Mouse (Mus musculus): ENCODE measurements around the gene Rbfox2.
A peak's percentile ranks its signal among the peaks of the same experiment; 100 is the strongest.

The Rbfox2 gene

DNA sequence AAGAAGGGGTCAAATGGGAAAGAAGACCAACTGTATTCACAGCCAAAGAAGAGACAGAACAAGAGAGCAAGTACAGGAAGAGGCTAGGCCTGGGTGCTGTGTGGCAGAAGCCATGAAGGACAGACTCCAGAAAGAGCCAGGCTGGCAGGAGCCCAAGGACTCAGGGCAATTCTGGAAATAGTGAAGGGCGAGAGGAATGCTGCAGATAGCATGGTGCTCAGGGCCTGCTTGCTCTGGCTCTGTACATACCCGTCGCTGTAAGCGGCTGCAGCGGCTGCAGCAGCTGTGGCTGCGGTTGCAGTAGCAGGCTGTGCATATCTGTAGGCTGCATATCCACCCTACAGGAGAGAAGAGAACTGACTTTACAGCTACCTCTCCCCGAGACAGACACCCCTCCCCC is 221.0 kb downstream of the Rbfox2 start:
- TF ChIP-seq NANOG (IDR thresholded peaks at IDR 0.05; ENCODE audit: borderline replicate concordance, low read length) (no peak), POU5F1 (IDR thresholded peaks at IDR 0.05; ENCODE audit: borderline replicate concordance, low read length) (no peak), CTCF (conservative IDR thresholded peaks at IDR 0.05; ENCODE audit: low read length) (no peak)

DNA sequence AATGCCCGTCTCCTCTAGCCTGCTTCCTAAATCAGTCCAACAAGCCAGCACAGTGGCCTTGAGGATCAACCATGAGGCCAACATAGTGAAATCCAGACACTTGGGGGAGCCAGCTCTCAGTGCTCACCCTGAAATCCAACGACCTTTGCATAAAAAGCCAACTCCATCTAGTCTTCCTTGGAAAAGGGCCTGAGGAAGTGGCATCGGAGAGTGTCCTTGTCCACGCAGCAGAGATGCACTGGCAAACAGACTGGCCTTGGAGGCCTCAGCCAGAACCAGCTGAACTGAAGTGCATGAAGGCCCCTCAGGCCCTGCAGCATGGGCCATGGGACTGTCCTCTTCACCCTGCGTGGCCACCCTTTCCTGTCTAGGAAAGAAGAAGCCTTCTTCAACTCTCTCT is 225.3 kb downstream of the Rbfox2 start:
- H3K4me1 ChIP-seq (replicated peaks; ENCODE audit: low read depth, low read length), result peaks cover 68% of the 10 kb centered on the region
- H3K4me3 ChIP-seq (replicated peaks; ENCODE audit: low read length), result peak overlapping the region; percentile 78
- no peaks in the 10 kb centered on the region for H3K27me3 ChIP-seq (ENCODE audit: insufficient read depth, low read length)
- no peaks in the 10 kb centered on the region for H3K9me3 ChIP-seq (ENCODE audit: low read length)
- TF ChIP-seq POU5F1 (IDR thresholded peaks at IDR 0.05; ENCODE audit: borderline replicate concordance, low read length) (no peak), NANOG (IDR thresholded peaks at IDR 0.05; ENCODE audit: borderline replicate concordance, low read length) (no peak)
- H3K36me3 ChIP-seq (ENCODE audit: insufficient read depth, low read length), result peaks cover 64% of the 10 kb centered on the region

More for the DNA sequence above, 221.0 kb downstream of the Rbfox2 start:
- no peaks in the 10 kb centered on the region for H3K27me3 ChIP-seq (ENCODE audit: insufficient read depth, low read length)
- no peak overlapping the region for H3K4me3 ChIP-seq (replicated peaks; ENCODE audit: low read length)
- no peaks in the 10 kb centered on the region for H3K9me3 ChIP-seq (ENCODE audit: low read length)
- peaks cover 27% of the 10 kb centered on the region for H3K4me1 ChIP-seq (replicated peaks; ENCODE audit: low read depth, low read length)
- peaks cover 76% of the 10 kb centered on the region for H3K36me3 ChIP-seq (ENCODE audit: insufficient read depth, low read length)

GRCm38 (mm10) chr15:77080684-77081254 is 226.0 kb downstream of the Rbfox2 start:
- Histone ChIP-seq H3K4me1 (replicated peaks; ENCODE audit: low read depth, low read length) (peaks cover 75% of the 10 kb centered on the region), H3K4me3 (replicated peaks; ENCODE audit: low read length) (peak overlapping the region; percentile 78), H3K9me3 (ENCODE audit: low read length) (no peaks in the 10 kb centered on the region), H3K36me3 (ENCODE audit: insufficient read depth, low read length) (peaks cover 66% of the 10 kb centered on the region), H3K27me3 (ENCODE audit: insufficient read depth, low read length) (no peaks in the 10 kb centered on the region)
- TF ChIP-seq NANOG (IDR thresholded peaks at IDR 0.05; ENCODE audit: borderline replicate concordance, low read length) (no peak), CTCF (conservative IDR thresholded peaks at IDR 0.05; ENCODE audit: low read length) (no peak), POU5F1 (IDR thresholded peaks at IDR 0.05; ENCODE audit: borderline replicate concordance, low read length) (no peak)

DNA sequence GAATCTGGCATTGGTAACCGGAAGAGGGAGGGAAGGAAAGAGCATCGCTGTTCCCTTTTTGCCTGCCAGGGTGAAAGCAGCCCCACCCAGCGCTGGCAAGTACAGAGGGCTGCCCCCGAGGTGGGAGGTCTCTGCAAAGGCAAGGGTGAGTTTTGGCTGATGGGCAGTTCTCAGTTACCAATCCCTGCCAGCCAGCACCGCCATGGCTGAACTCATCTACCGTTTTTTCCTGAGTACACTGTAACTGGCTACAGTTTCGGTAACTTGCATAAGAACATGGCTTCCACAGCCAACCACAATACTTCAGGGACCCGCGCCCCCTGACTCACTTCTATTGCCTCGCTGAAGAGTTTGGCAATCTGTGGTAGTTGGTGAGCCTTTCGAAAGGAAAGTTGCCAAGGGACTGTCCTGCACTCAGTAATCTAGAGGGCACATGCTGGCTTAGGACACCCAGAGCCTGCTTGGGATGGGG is 226.9 kb downstream of the Rbfox2 start:
- Histone ChIP-seq H3K4me3 (replicated peaks; ENCODE audit: low read length) (peak overlapping the region; percentile 78), H3K4me1 (replicated peaks; ENCODE audit: low read depth, low read length) (peaks cover 81% of the 10 kb centered on the region), H3K27me3 (ENCODE audit: insufficient read depth, low read length) (no peaks in the 10 kb centered on the region), H3K36me3 (ENCODE audit: insufficient read depth, low read length) (peaks cover 64% of the 10 kb centered on the region), H3K9me3 (ENCODE audit: low read length) (no peaks in the 10 kb centered on the region)
- TF ChIP-seq POU5F1 (IDR thresholded peaks at IDR 0.05; ENCODE audit: borderline replicate concordance, low read length) (no peak), CTCF (conservative IDR thresholded peaks at IDR 0.05; ENCODE audit: low read length) (no peak), NANOG (IDR thresholded peaks at IDR 0.05; ENCODE audit: borderline replicate concordance, low read length) (no peak)

- Histone ChIP-seq H3K27me3 (ENCODE audit: insufficient read depth, low read length) (no peaks in the 10 kb centered on the region), H3K9me3 (ENCODE audit: low read length) (no peaks in the 10 kb centered on the region), H3K36me3 (ENCODE audit: insufficient read depth, low read length) (peaks cover 64% of the 10 kb centered on the region), H3K4me1 (replicated peaks; ENCODE audit: low read depth, low read length) (peaks cover 84% of the 10 kb centered on the region), H3K4me3 (replicated peaks; ENCODE audit: low read length) (peak overlapping the region; percentile 78)
- no peak for TF ChIP-seq NANOG (IDR thresholded peaks at IDR 0.05; ENCODE audit: borderline replicate concordance, low read length)
- no peak for TF ChIP-seq CTCF (conservative IDR thresholded peaks at IDR 0.05; ENCODE audit: low read length)
- no peak for TF ChIP-seq POU5F1 (IDR thresholded peaks at IDR 0.05; ENCODE audit: borderline replicate concordance, low read length)
Observed at GRCm38 (mm10) chr15:77079256-77079822, 227.5 kb downstream of the Rbfox2 start.

- TF ChIP-seq NANOG (IDR thresholded peaks at IDR 0.05; ENCODE audit: borderline replicate concordance, low read length), result no peak
- no peak for TF ChIP-seq CTCF (conservative IDR thresholded peaks at IDR 0.05; ENCODE audit: low read length)
- TF ChIP-seq POU5F1 (IDR thresholded peaks at IDR 0.05; ENCODE audit: borderline replicate concordance, low read length), result no peak
- peak overlapping the region; percentile 78 for H3K4me3 ChIP-seq (replicated peaks; ENCODE audit: low read length)
Observed at GRCm38 (mm10) chr15:77078786-77079185, 228.0 kb downstream of the Rbfox2 start.

DNA sequence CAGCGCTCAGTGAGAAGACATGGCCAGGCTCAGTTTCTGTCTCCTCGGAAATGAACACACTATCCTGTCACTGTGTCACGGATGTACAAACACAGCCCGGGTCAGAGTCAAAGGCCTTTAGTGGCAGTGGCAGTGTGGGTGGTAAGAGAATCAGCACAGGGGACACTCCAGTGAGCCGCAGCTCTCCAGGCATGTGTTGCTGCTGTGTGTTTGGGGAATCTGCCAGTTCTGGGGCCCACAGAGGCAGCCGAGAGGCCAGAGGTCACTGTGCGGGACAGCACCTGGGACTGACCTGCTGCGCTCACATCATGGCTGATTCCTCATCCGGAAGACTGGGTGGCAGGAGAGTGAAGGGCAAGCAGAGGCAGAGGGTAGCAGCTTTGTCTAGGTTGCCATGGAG is 228.9 kb downstream of the Rbfox2 start:
- H3K27me3 ChIP-seq (ENCODE audit: insufficient read depth, low read length), result no peaks in the 10 kb centered on the region
- TF ChIP-seq NANOG (IDR thresholded peaks at IDR 0.05; ENCODE audit: borderline replicate concordance, low read length) (no peak), POU5F1 (IDR thresholded peaks at IDR 0.05; ENCODE audit: borderline replicate concordance, low read length) (no peak), CTCF (conservative IDR thresholded peaks at IDR 0.05; ENCODE audit: low read length) (no peak)

More at GRCm38 (mm10) chr15:77078786-77079185, 228.0 kb downstream of the Rbfox2 start:
- H3K4me1 ChIP-seq (replicated peaks; ENCODE audit: low read depth, low read length), result peaks cover 84% of the 10 kb centered on the region
- no peaks in the 10 kb centered on the region for H3K9me3 ChIP-seq (ENCODE audit: low read length)
- peaks cover 64% of the 10 kb centered on the region for H3K36me3 ChIP-seq (ENCODE audit: insufficient read depth, low read length)
- H3K27me3 ChIP-seq (ENCODE audit: insufficient read depth, low read length), result no peaks in the 10 kb centered on the region

DNA sequence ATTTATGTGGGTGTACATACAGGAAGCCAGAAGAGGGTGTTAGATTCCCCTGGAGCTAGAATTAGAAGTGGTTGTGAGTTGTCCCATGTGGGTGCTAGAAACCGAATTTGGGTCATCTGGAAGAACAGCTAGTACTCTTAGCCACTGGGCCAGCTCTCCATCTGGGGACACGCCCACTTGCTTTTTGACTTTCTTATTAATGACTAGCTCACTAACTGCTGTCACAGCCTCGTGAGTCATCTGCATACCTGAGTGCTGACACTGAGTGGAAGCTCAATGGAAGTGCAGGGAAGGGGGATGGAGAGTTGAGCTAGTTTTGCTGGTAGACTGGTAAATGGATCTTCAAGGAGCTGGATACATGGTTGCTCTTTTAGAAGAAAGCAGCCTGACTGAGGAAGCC is 230.3 kb downstream of the Rbfox2 start:
- Histone ChIP-seq H3K9me3 (ENCODE audit: low read length) (no peaks in the 10 kb centered on the region), H3K36me3 (ENCODE audit: insufficient read depth, low read length) (peaks cover 56% of the 10 kb centered on the region), H3K27me3 (ENCODE audit: insufficient read depth, low read length) (no peaks in the 10 kb centered on the region), H3K4me1 (replicated peaks; ENCODE audit: low read depth, low read length) (peaks cover 86% of the 10 kb centered on the region), H3K4me3 (replicated peaks; ENCODE audit: low read length) (peak overlapping the region; percentile 78; the same call in 1 of the 2 replicates)
- TF ChIP-seq POU5F1 (IDR thresholded peaks at IDR 0.05; ENCODE audit: borderline replicate concordance, low read length) (no peak), NANOG (IDR thresholded peaks at IDR 0.05; ENCODE audit: borderline replicate concordance, low read length) (no peak), CTCF (conservative IDR thresholded peaks at IDR 0.05; ENCODE audit: low read length) (no peak)

More for the DNA sequence above, 228.9 kb downstream of the Rbfox2 start:
- peak overlapping the region; percentile 78 for H3K4me3 ChIP-seq (replicated peaks; ENCODE audit: low read length)
- peaks cover 86% of the 10 kb centered on the region for H3K4me1 ChIP-seq (replicated peaks; ENCODE audit: low read depth, low read length)
- H3K36me3 ChIP-seq (ENCODE audit: insufficient read depth, low read length), result peaks cover 63% of the 10 kb centered on the region
- H3K9me3 ChIP-seq (ENCODE audit: low read length), result no peaks in the 10 kb centered on the region

Data from E14TG2a.4 (cell line).